Mouse (Mus musculus): ENCODE measurements around the gene Otulinl.

- TF ChIP-seq CTCF (IDR thresholded peaks at IDR 0.05; ENCODE audit: low read depth): no peak
- no peak for TF ChIP-seq EP300 (IDR thresholded peaks at IDR 0.05; ENCODE audit: low read depth)
These were observed 12.8 kb downstream of the Otulinl start for GRCm38 (mm10) chr15:27668557-27668956.
